Mouse (Mus musculus) heart, postnatal 0 days (tissue): ENCODE results near the gene Gnptab. TPM values are rescaled to one million over a fixed set of nuclear protein-coding genes. Genes with fewer than 3 reads are reported as not detected.

Experiments used
- ATAC-seq: fragments of 200-750 bp; cut with Nextera tagmentation; 2 replicates; pipeline ENCODE4 v1.8.0; 2017; ENCODE audit warnings: low read depth, moderate number of reproducible peaks, moderate library complexity; ENCODE audit not compliant: insufficient read depth
- DNase-seq: peaks from one replicate; pipeline ENCODE4 v3.0.0-alpha.2; 2016; ENCODE audit warnings: low spot score
- H3K27ac ChIP-seq: fragments of 300-500 bp; sonication (generic); 2 replicates; pipeline ENCODE4 v1.5.1; 2014; ENCODE audit warnings: low read depth, mild to moderate bottlenecking
- H3K27me3 ChIP-seq: fragments of 300-500 bp; sonication (generic); 2 replicates; pipeline ENCODE4 v1.6.1; 2014; ENCODE audit warnings: low read length, mixed read lengths; ENCODE audit not compliant: control insufficient read depth, insufficient read depth
- H3K36me3 ChIP-seq: fragments of 300-500 bp; sonication (generic); replicated peaks from 2 replicates; pipeline ENCODE4 v1.6.1; 2014; ENCODE audit warnings: low read length, mixed read lengths; ENCODE audit not compliant: control insufficient read depth, insufficient read depth
- H3K4me1 ChIP-seq: fragments of 300-500 bp; sonication (generic); 2 replicates; pipeline ENCODE4 v1.6.1; 2014; ENCODE audit warnings: antibody characterized with exemption; ENCODE audit not compliant: control insufficient read depth, insufficient read depth
- H3K4me2 ChIP-seq: fragments of 300-500 bp; sonication (generic); 2 replicates; pipeline ENCODE4 v1.6.1; 2014; ENCODE audit warnings: low read depth, mild to moderate bottlenecking, low read length, moderate library complexity
- H3K4me3 ChIP-seq: fragments of 300-500 bp; sonication (generic); 2 replicates; pipeline ENCODE4 v1.5.1; 2014; ENCODE audit warnings: low read depth, low read length
- H3K9ac ChIP-seq: fragments of 300-500 bp; sonication (generic); replicated peaks from 2 replicates; pipeline ENCODE4 v1.6.1; 2014; ENCODE audit warnings: low read depth, low read length, mixed read lengths
- H3K9me3 ChIP-seq: fragments of 300-500 bp; sonication (generic); replicated peaks from 2 replicates; pipeline ENCODE4 v1.6.1; 2016; ENCODE audit warnings: low read length; ENCODE audit not compliant: control insufficient read depth
- CTCF ChIP-seq: IDR thresholded peaks from 2 replicates; pipeline ENCODE4 v1.5.1; 2016; ENCODE audit warnings: antibody characterized with exemption, control low read depth, low read depth
- EP300 ChIP-seq: IDR thresholded peaks from 2 replicates; pipeline ENCODE4 v1.6.1; 2016; ENCODE audit warnings: antibody characterized with exemption, low read depth
- WGBS: fragments of 180-500 bp; shearing (Covaris S2); extraction: QIAGEN DNeasy Blood & Tissue Kit; methylation state at CpG from one replicate; pipeline ENCODE4 v1.1.7; 2014; 5-methylcytosine and 5-hydroxymethylcytosine counted together
- polyA plus RNA-seq: library from polyadenylated mRNA; unstranded; fragments of >200 nt; fragmentation: Nextera tagmentation; extraction: Ambion mirVana; gene quantifications from 2 replicates; pipeline ENCODE4 v1.2.1, GENCODE M21; 2015
- total RNA-seq: library from RNA; depleted of rRNA; stranded (reverse); fragments of >200 nt; gene quantifications from 2 replicates; pipeline ENCODE4 v1.2.3, GENCODE M21; 2014; ENCODE audit warnings: low replicate concordance; rRNA removed

Gene Gnptab
- 15.8 and 18.8 TPM in 2 replicates for total RNA-seq
- 8.4 and 9.7 TPM in 2 replicates for polyA plus RNA-seq

GRCm38 (mm10) chr10:88379013-88379885, at the start of gene Gnptab, which contains the start of gene Dram1:
Gnptab (plus strand) TSS chr10:88379132.
Dram1 (minus strand) TSS chr10:88379080.
- peak; percentile 81 for DNase-seq
- H3K36me3 ChIP-seq = no peaks in the 10 kb centered on the region
- WGBS = under 1% methylated on average over 86 of the region's 87 CpGs
- peak; percentile 86 for ATAC-seq
- peaks cover 28% of the 10 kb centered on the region for H3K4me1 ChIP-seq
- TF ChIP-seq EP300 (no peak), CTCF (peak; percentile 84)
- peak within 1 kb of the TSS; percentile 90 for H3K4me2 ChIP-seq
- peak within 1 kb of the TSS; percentile 75 for H3K4me3 ChIP-seq
- H3K27me3 ChIP-seq = no peaks in the 10 kb centered on the region
- H3K27ac ChIP-seq = peak within 1 kb of the TSS; percentile 77
- H3K9ac ChIP-seq = peak within 1 kb of the TSS; percentile 69
- H3K9me3 ChIP-seq = no peaks in the 10 kb centered on the region

GRCm38 (mm10) chr10:88330695-88331094, 48.2 kb upstream of the Gnptab start:
- DNase-seq (no peak), ATAC-seq (no peak)
- Histone ChIP-seq H3K9ac (no peak overlapping the region), H3K27me3 (no peaks in the 10 kb centered on the region), H3K4me3 (no peak overlapping the region), H3K4me1 (no peaks in the 10 kb centered on the region), H3K9me3 (no peaks in the 10 kb centered on the region), H3K36me3 (no peaks in the 10 kb centered on the region), H3K27ac (no peak overlapping the region), H3K4me2 (no peak overlapping the region)
- TF ChIP-seq CTCF (peak; percentile 33), EP300 (no peak)
- 28% methylated on average over 5 of the region's 5 CpGs for WGBS

GRCm38 (mm10) chr10:88340660-88341059, 38.3 kb upstream of the Gnptab start:
- H3K9ac ChIP-seq = no peak overlapping the region
- TF ChIP-seq EP300 = no peak
- TF ChIP-seq CTCF = no peak
- H3K27ac ChIP-seq = no peak overlapping the region
- DNase-seq = no peak
- no peaks in the 10 kb centered on the region for H3K9me3 ChIP-seq
- no peaks in the 10 kb centered on the region for H3K27me3 ChIP-seq
- H3K4me1 ChIP-seq = no peaks in the 10 kb centered on the region
- no peaks in the 10 kb centered on the region for H3K36me3 ChIP-seq
- ATAC-seq = no peak
- 85% methylated on average over 9 of the region's 9 CpGs for WGBS
- H3K4me3 ChIP-seq = no peak overlapping the region
- no peak overlapping the region for H3K4me2 ChIP-seq

GRCm38 (mm10) chr10:88341368-88341767, 37.6 kb upstream of the Gnptab start:
- no peak overlapping the region for H3K4me3 ChIP-seq
- no peaks in the 10 kb centered on the region for H3K36me3 ChIP-seq
- 78% methylated on average over 6 of the region's 6 CpGs for WGBS
- ATAC-seq (no peak), DNase-seq (no peak)
- H3K9ac ChIP-seq = no peak overlapping the region
- no peaks in the 10 kb centered on the region for H3K4me1 ChIP-seq
- no peak for TF ChIP-seq CTCF
- TF ChIP-seq EP300 = no peak
- H3K27me3 ChIP-seq = no peaks in the 10 kb centered on the region
- no peak overlapping the region for H3K4me2 ChIP-seq
- no peak overlapping the region for H3K27ac ChIP-seq
- H3K9me3 ChIP-seq = no peaks in the 10 kb centered on the region

- H3K27me3 ChIP-seq = no peaks in the 10 kb centered on the region
- no peak overlapping the region for H3K9ac ChIP-seq
- H3K36me3 ChIP-seq = no peaks in the 10 kb centered on the region
- peak overlapping the region; percentile 28; the same call in 1 of the 2 replicates for H3K27ac ChIP-seq
- WGBS = 32% methylated on average over 11 of the region's 11 CpGs
- no peak; the same call in 1 of the 2 replicates for ATAC-seq
- DNase-seq = no peak
- H3K4me2 ChIP-seq = peak overlapping the region; percentile 38
- TF ChIP-seq CTCF (no peak), EP300 (no peak)
- no peaks in the 10 kb centered on the region for H3K9me3 ChIP-seq
- no peaks in the 10 kb centered on the region for H3K4me1 ChIP-seq
- peak overlapping the region; percentile 19 for H3K4me3 ChIP-seq
Measured at GRCm38 (mm10) chr10:88345899-88346401, 33.0 kb upstream of the Gnptab start.
